Mouse (Mus musculus) MEL (cell line): Measurements from ENCODE around the gene Rad51b. TPM values are rescaled to one million over a fixed set of nuclear protein-coding genes. Genes with fewer than 3 reads are reported as not detected.

Source experiments
- DNase-seq: peaks from one replicate; pipeline ENCODE4 v3.0.0; 2011; ENCODE audit warnings: low read depth, low spot score
- H3K27ac ChIP-seq: 2 replicates; pipeline ENCODE4 v1.5.1; 2012; ENCODE audit warnings: low read depth, mild to moderate bottlenecking, control low read depth, low read length, moderate library complexity; ENCODE audit not compliant: control insufficient read depth
- H3K27me3 ChIP-seq, 2 experiments: fragments of 150-350 bp in 1 of 2; sonication (generic) in 1 of 2; 2 replicates each; pipeline ENCODE4 v1.6.1; 2012; ENCODE audit warnings: low read length in 2 of 2, mild to moderate bottlenecking in 2 of 2, improper control_type of control experiment in 1 of 2, moderate library complexity in 1 of 2; ENCODE audit not compliant: insufficient read depth in 2 of 2, control insufficient read depth in 1 of 2
- H3K36me3 ChIP-seq, 2 experiments: 2 replicates each; pipeline ENCODE4 v1.6.1; 2012 to 2014; ENCODE audit warnings: low read length in 2 of 2, improper control_type of control experiment in 1 of 2, inconsistent platforms in 1 of 2, mild to moderate bottlenecking in 1 of 2; ENCODE audit not compliant: insufficient read depth in 2 of 2, control insufficient read depth in 1 of 2
- H3K4me1 ChIP-seq, 2 experiments: fragments of 150-350 bp in 1 of 2; sonication (generic) in 1 of 2; 2 replicates each; pipeline ENCODE4 v1.6.1; 2012; ENCODE audit warnings: low read length in 2 of 2, improper control_type of control experiment in 1 of 2, mild to moderate bottlenecking in 1 of 2; ENCODE audit not compliant: insufficient read depth in 2 of 2, control insufficient read depth in 1 of 2
- H3K4me3 ChIP-seq, 2 experiments: fragments of 150-350 bp in 1 of 2; sonication (generic) in 1 of 2; 2 replicates each; pipeline ENCODE4 v1.5.1; 2012; ENCODE audit warnings: low read depth in 2 of 2, low read length in 2 of 2, mild to moderate bottlenecking in 2 of 2, moderate library complexity in 2 of 2, control low read depth in 1 of 2, improper control_type of control experiment in 1 of 2; ENCODE audit not compliant: control insufficient read depth in 1 of 2, insufficient read depth in 1 of 2
- H3K79me2 ChIP-seq: 2 replicates; pipeline ENCODE4 v1.6.1; 2012; ENCODE audit warnings: mild to moderate bottlenecking, low read length, moderate library complexity; ENCODE audit not compliant: control insufficient read depth, poor library complexity, insufficient read depth
- H3K9ac ChIP-seq: 2 replicates; pipeline ENCODE4 v1.6.1; 2012; ENCODE audit warnings: low read depth, mild to moderate bottlenecking, control low read depth, low read length, moderate library complexity; ENCODE audit not compliant: control insufficient read depth, poor library complexity, severe bottlenecking
- H3K9me3 ChIP-seq: fragments of 150-350 bp; sonication (generic); replicated peaks from 2 replicates; pipeline ENCODE4 v1.6.1; 2012; ENCODE audit warnings: mild to moderate bottlenecking, low read length, improper control_type of control experiment, moderate library complexity; ENCODE audit not compliant: insufficient read depth
- CTCF ChIP-seq, 3 experiments: IDR thresholded peaks in 2 of 3; conservative IDR thresholded peaks in 1 of 3; 2 replicates each; pipeline ENCODE4 v1.5.1; 2011 to 2012; ENCODE audit warnings: low read length in 3 of 3, low read depth in 2 of 3, mild to moderate bottlenecking in 2 of 3, improper control_type of control experiment in 1 of 3, inconsistent platforms in 1 of 3, mixed read lengths in 1 of 3, moderate library complexity in 1 of 3; ENCODE audit not compliant: control insufficient read depth in 1 of 3, insufficient read depth in 1 of 3, poor library complexity in 1 of 3, severe bottlenecking in 1 of 3
- E2F4 ChIP-seq: IDR thresholded peaks from 2 replicates; pipeline ENCODE4 v1.6.1; 2011; ENCODE audit warnings: low read depth, low read length, improper control_type of control experiment, borderline replicate concordance
- ELF1 ChIP-seq: IDR thresholded peaks from 2 replicates; pipeline ENCODE4 v1.6.1; 2014; ENCODE audit warnings: low read depth, mild to moderate bottlenecking, inconsistent platforms, low read length, improper control_type of control experiment, moderate library complexity
- EP300 ChIP-seq, 2 experiments: IDR thresholded peaks; 2 replicates each; pipeline ENCODE4 v1.6.1; 2011; ENCODE audit warnings: improper control_type of control experiment in 2 of 2, low read length in 2 of 2, low read depth in 1 of 2, mild to moderate bottlenecking in 1 of 2
- GABPA ChIP-seq: IDR thresholded peaks from 2 replicates; pipeline ENCODE4 v1.6.1; 2012; ENCODE audit warnings: low read depth, mild to moderate bottlenecking, inconsistent platforms, low read length, improper control_type of control experiment, moderate library complexity
- GATA1 ChIP-seq: IDR thresholded peaks from 2 replicates; pipeline ENCODE4 v1.6.1; 2011; ENCODE audit warnings: low read depth, low read length, improper control_type of control experiment
- MAX ChIP-seq: IDR thresholded peaks from 2 replicates; pipeline ENCODE4 v1.6.1; 2011; ENCODE audit warnings: low read length, improper control_type of control experiment
- MEF2A ChIP-seq: IDR thresholded peaks from 2 replicates; pipeline ENCODE4 v1.6.1; 2014; ENCODE audit warnings: low read depth, mild to moderate bottlenecking, inconsistent platforms, low read length, improper control_type of control experiment; ENCODE audit not compliant: poor library complexity, insufficient replicate concordance, severe bottlenecking; ENCODE audit errors: extremely low read depth
- MXI1 ChIP-seq: IDR thresholded peaks from 2 replicates; pipeline ENCODE4 v1.6.1; 2011; ENCODE audit warnings: mild to moderate bottlenecking, low read depth, low read length, improper control_type of control experiment
- MYC ChIP-seq: IDR thresholded peaks from 2 replicates; pipeline ENCODE4 v1.6.1; 2011; ENCODE audit warnings: low read depth, mild to moderate bottlenecking, low read length, improper control_type of control experiment, moderate library complexity
- POLR2A ChIP-seq, 2 experiments: IDR thresholded peaks; 2 replicates each; pipeline ENCODE4 v1.6.1; 2011 to 2012; ENCODE audit warnings: low read length in 2 of 2, mild to moderate bottlenecking in 2 of 2, control low read depth in 1 of 2, improper control_type of control experiment in 1 of 2, low read depth in 1 of 2, moderate library complexity in 1 of 2; ENCODE audit not compliant: control insufficient read depth in 1 of 2, insufficient read depth in 1 of 2, poor library complexity in 1 of 2
- POLR2AphosphoS2 ChIP-seq: IDR thresholded peaks from 2 replicates; pipeline ENCODE4 v1.6.1; 2011; ENCODE audit warnings: low read length, improper control_type of control experiment
- RCOR1 ChIP-seq: IDR thresholded peaks from 2 replicates; pipeline ENCODE4 v1.6.1; 2012; ENCODE audit warnings: low read depth, mild to moderate bottlenecking, inconsistent platforms, low read length, improper control_type of control experiment
- TAL1 ChIP-seq: IDR thresholded peaks from 2 replicates; pipeline ENCODE4 v1.6.1; 2012; ENCODE audit warnings: mild to moderate bottlenecking, inconsistent platforms, low read length, moderate library complexity, mixed read lengths
- TBP ChIP-seq: IDR thresholded peaks from 2 replicates; pipeline ENCODE4 v1.8.0; 2011; ENCODE audit warnings: low read depth, low read length, improper control_type of control experiment
- USF1 ChIP-seq: IDR thresholded peaks from 2 replicates; pipeline ENCODE4 v1.6.1; 2014; ENCODE audit warnings: low read depth, mild to moderate bottlenecking, inconsistent platforms, low read length, improper control_type of control experiment, moderate library complexity
- ZKSCAN1 ChIP-seq: IDR thresholded peaks from 2 replicates; pipeline ENCODE4 v1.6.1; 2012; ENCODE audit warnings: low read depth, mild to moderate bottlenecking, inconsistent platforms, low read length, improper control_type of control experiment, moderate library complexity
- ZMIZ1 ChIP-seq: IDR thresholded peaks from 2 replicates; pipeline ENCODE4 v1.6.1; 2012; ENCODE audit warnings: low read depth, mild to moderate bottlenecking, inconsistent platforms, low read length, improper control_type of control experiment, moderate library complexity
- polyA plus RNA-seq, 2 experiments: library from polyadenylated mRNA; stranded (reverse) in 1 of 2; unstranded in 1 of 2; fragments of >175 nt in 1 of 2; fragments of >200 nt in 1 of 2; gene quantifications; 2 replicates each; pipeline versions ENCODE4 v1.2.1 to v1.2.4; 2012; ENCODE audit warnings: low replicate concordance in 2 of 2, low read depth in 1 of 2; ENCODE audit not compliant: insufficient read length in 2 of 2, insufficient read depth in 1 of 2, missing spikeins in 1 of 2
- total RNA-seq: library from RNA; depleted of rRNA; stranded (reverse); fragments of 300-350 nt; gene quantifications from 2 replicates; pipeline ENCODE4 v1.2.3, GENCODE M21; 2012

Rad51b gene
- total and polyA plus RNA-seq, 3 experiments: 3.6 to 5.7 TPM; not detected in 1

DNA sequence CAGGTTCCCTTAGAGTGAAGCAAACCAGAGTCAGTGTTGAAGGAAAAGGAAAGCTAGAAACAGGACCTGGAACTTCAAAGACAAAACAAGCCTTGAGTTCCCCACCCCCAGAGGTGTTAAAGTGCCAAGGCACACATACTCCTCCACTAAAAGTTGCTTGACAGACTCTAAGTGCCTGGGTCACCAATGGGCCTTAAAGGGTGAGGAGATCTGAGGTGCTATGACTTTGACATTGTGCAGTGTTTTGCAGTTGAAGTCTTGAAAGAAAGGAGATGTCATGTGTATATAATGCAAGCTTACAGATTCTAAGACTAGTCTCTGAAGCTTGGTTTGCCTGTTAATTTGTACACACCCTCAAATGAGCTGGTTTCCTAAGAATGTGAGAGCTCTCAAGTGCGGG is 237.7 kb downstream of the Rad51b start:
- Histone ChIP-seq H3K9ac (no peak overlapping the region), H3K4me1 (no peaks in the 10 kb centered on the region), H3K36me3 (no peaks in the 10 kb centered on the region), H3K27ac (no peak overlapping the region), H3K4me3 (no peak overlapping the region), H3K27me3 (no peaks in the 10 kb centered on the region), H3K9me3 (no peaks in the 10 kb centered on the region), H3K79me2 (no peaks in the 10 kb centered on the region)
- TF ChIP-seq E2F4: no peak
- no peak for TF ChIP-seq USF1
- TF ChIP-seq POLR2A (IDR thresholded peaks at IDR 0.05; ENCODE audit: control insufficient read depth in 1 of 2, insufficient read depth in 1 of 2, low read depth in 1 of 2, low read length in 2 of 2, poor library complexity in 1 of 2): no peak
- no peak for TF ChIP-seq ZKSCAN1
- no peak for TF ChIP-seq RCOR1
- no peak for TF ChIP-seq MYC
- no peak for TF ChIP-seq GATA1
- no peak for TF ChIP-seq CTCF (IDR thresholded peaks at IDR 0.05 in 2 of 3, conservative IDR thresholded peaks at IDR 0.05 in 1 of 3; ENCODE audit: control insufficient read depth in 1 of 3, insufficient read depth in 1 of 3, low read depth in 2 of 3, low read length in 3 of 3, poor library complexity in 1 of 3, severe bottlenecking in 1 of 3)
- TF ChIP-seq GABPA: no peak
- no peak for TF ChIP-seq POLR2AphosphoS2
- no peak for TF ChIP-seq MEF2A
- no peak for TF ChIP-seq MAX
- TF ChIP-seq ZMIZ1: no peak
- DNase-seq: no peak

- H3K9me3 ChIP-seq: no peaks in the 10 kb centered on the region
- H3K9ac ChIP-seq: no peak overlapping the region
- H3K27ac ChIP-seq: no peak overlapping the region
- no peaks in the 10 kb centered on the region for H3K27me3 ChIP-seq
- H3K4me3 ChIP-seq: no peak overlapping the region
- no peaks in the 10 kb centered on the region for H3K4me1 ChIP-seq
- no peak for DNase-seq
- no peaks in the 10 kb centered on the region for H3K79me2 ChIP-seq
- H3K36me3 ChIP-seq: no peaks in the 10 kb centered on the region
- TF ChIP-seq TBP: no peak
- TF ChIP-seq MYC: no peak
- TF ChIP-seq MEF2A: no peak
- TF ChIP-seq ELF1: no peak
- TF ChIP-seq CTCF (IDR thresholded peaks at IDR 0.05 in 2 of 3, conservative IDR thresholded peaks at IDR 0.05 in 1 of 3; ENCODE audit: control insufficient read depth in 1 of 3, insufficient read depth in 1 of 3, low read depth in 2 of 3, low read length in 3 of 3, poor library complexity in 1 of 3, severe bottlenecking in 1 of 3): no peak
- TF ChIP-seq GABPA: no peak
- TF ChIP-seq TAL1: no peak
- TF ChIP-seq EP300 (IDR thresholded peaks at IDR 0.05; ENCODE audit: low read depth in 1 of 2, low read length in 2 of 2): no peak
- TF ChIP-seq MXI1: no peak
Measured at GRCm38 (mm10) chr12:79535532-79536437, 238.7 kb downstream of the Rad51b start.
